26 mouse cellular contexts compared by ENCODE assay signal in the genomic region with DNA sequence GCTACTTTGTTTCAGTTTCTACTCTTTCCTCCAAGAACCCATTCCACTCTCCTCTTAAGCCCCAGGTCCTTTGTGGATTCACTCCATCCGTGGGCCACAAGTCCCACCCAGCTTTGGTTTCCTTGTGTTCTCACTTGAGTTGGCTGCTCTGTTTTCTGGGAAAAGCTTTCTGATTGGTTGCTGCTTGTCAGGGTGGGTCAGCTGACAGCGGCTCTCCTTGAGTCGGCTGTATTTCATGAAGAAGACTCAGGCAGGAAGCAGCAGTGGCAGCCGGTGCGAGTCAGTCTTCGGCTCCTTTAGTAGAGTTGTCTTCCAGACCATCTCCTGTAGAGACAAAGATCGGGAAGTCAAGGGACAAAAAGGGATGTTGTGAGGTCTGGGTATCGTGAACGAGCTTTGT.
DNase-seq lines count a peak whose midpoint lies in the region; ATAC-seq and TF ChIP-seq lines count a peak whose summit lies in the region.
"Had no signal": no experiment of that assay in that cellular context is flagged by ENCODE, and none has a peak within 500 bp of the region (broad histone marks: within the 10 kb centered on the region; RNA-seq: fewer than 3 reads in every experiment).

No protein-coding gene starts in this region.

- no peaks in the 10 kb centered on the region for H3K27me3 ChIP-seq in heart, embryonic 12.5 days (replicated peaks)
- no peaks in the 10 kb centered on the region for H3K27me3 ChIP-seq in thymus, adult 2 months (ENCODE audit: control insufficient read depth, insufficient read depth, low read length)
- H3K27me3 ChIP-seq: embryonic facial prominence, embryonic 13.5 days; forebrain, embryonic 12.5 days; forebrain, embryonic 15.5 days; hindbrain, embryonic 12.5 days; hindbrain, embryonic 15.5 days had no signal

- no peak for TF ChIP-seq CTCF in thymus, adult 2 months (IDR thresholded peaks at IDR 0.05; ENCODE audit: borderline replicate concordance, control insufficient read depth, extremely low read depth, insufficient read depth, low read length, poor library complexity)

- no peak for ATAC-seq in heart, embryonic 12.5 days (ENCODE audit: insufficient number of reproducible peaks, low FRiP score)
- ATAC-seq: forebrain, embryonic 15.5 days had no signal

- no peak overlapping the region for H3K27ac ChIP-seq in heart, embryonic 12.5 days (ENCODE audit: poor library complexity, severe bottlenecking)
- no peak overlapping the region for H3K27ac ChIP-seq in thymus, adult 2 months (ENCODE audit: control insufficient read depth, insufficient read depth, low read length)
- H3K27ac ChIP-seq: embryonic facial prominence, embryonic 10.5 days; embryonic facial prominence, embryonic 13.5 days; forebrain, embryonic 12.5 days; forebrain, embryonic 15.5 days; heart, adult 2 months; heart, embryonic 10.5 days; hindbrain, embryonic 12.5 days; hindbrain, embryonic 15.5 days had no signal

- H3K9ac ChIP-seq in heart, embryonic 12.5 days = no peak overlapping the region
- H3K9ac ChIP-seq: embryonic facial prominence, embryonic 13.5 days; forebrain, embryonic 12.5 days; forebrain, embryonic 15.5 days; hindbrain, embryonic 12.5 days; hindbrain, embryonic 15.5 days had no signal

- H3K9me3 ChIP-seq in heart, embryonic 12.5 days (replicated peaks) = no peaks in the 10 kb centered on the region
- H3K9me3 ChIP-seq: embryonic facial prominence, embryonic 10.5 days; embryonic facial prominence, embryonic 13.5 days; forebrain, embryonic 12.5 days; forebrain, embryonic 15.5 days; heart, embryonic 10.5 days; hindbrain, embryonic 12.5 days; hindbrain, embryonic 15.5 days had no signal

- DNase-seq in heart, adult 11 months = peak; percentile 87
- DNase-seq in thymus, adult 2 months = no peak
- no peak for DNase-seq in thymus, postnatal 25 days
- peak; percentile 84 for DNase-seq in MN1 (ENCODE audit: low spot score)
- no peak for DNase-seq in cerebellum, postnatal 36 days
- DNase-seq in spleen, postnatal 4 days (ENCODE audit: low spot score in 2 of 2) = no peak
- DNase-seq: adrenal gland, adult 2 months; adrenal gland, postnatal 14 days; B cell, adult 2 months; cerebellum, adult 11 months; cerebellum, adult 2 months; cerebellum, adult 9-11 months; cerebellum, postnatal 25 days; embryo, embryonic 11 days; gastrocnemius, postnatal 25 days; heart, adult 2 months had no signal

- 74% methylated on average over 9 of the region's 9 CpGs for WGBS in heart, embryonic 12.5 days
- WGBS in thymus, adult 2 months = 59% methylated on average over 9 of the region's 9 CpGs

- H3K4me3 ChIP-seq in heart, embryonic 12.5 days = no peak overlapping the region
- peak overlapping the region; percentile 11; the same call in 1 of the 2 replicates for H3K4me3 ChIP-seq in thymus, adult 2 months (ENCODE audit: control insufficient read depth, insufficient read depth, low read length)
- H3K4me3 ChIP-seq: embryonic facial prominence, embryonic 10.5 days; embryonic facial prominence, embryonic 13.5 days; erythroblast, embryonic 14.5 days; forebrain, embryonic 12.5 days; forebrain, embryonic 15.5 days; heart, adult 2 months; heart, embryonic 10.5 days; hindbrain, embryonic 12.5 days; hindbrain, embryonic 15.5 days had no signal

- no peak for TF ChIP-seq POLR2A in thymus, adult 2 months (IDR thresholded peaks at IDR 0.05; ENCODE audit: control insufficient read depth, extremely low read depth, insufficient read depth, low read length, poor library complexity)

- no peaks in the 10 kb centered on the region for H3K4me1 ChIP-seq in heart, embryonic 12.5 days (replicated peaks)
- no peaks in the 10 kb centered on the region for H3K4me1 ChIP-seq in thymus, adult 2 months (replicated peaks; ENCODE audit: control insufficient read depth, insufficient read depth, low read length)
- H3K4me1 ChIP-seq: embryonic facial prominence, embryonic 13.5 days; heart, embryonic 10.5 days; hindbrain, embryonic 15.5 days had no signal

- no peaks in the 10 kb centered on the region for H3K36me3 ChIP-seq in heart, embryonic 12.5 days
- H3K36me3 ChIP-seq in thymus, adult 2 months (ENCODE audit: control insufficient read depth, insufficient read depth, low read length) = no peaks in the 10 kb centered on the region
- H3K36me3 ChIP-seq: embryonic facial prominence, embryonic 10.5 days; embryonic facial prominence, embryonic 13.5 days; forebrain, embryonic 12.5 days; forebrain, embryonic 15.5 days; G1E; heart, embryonic 10.5 days; hindbrain, embryonic 12.5 days; hindbrain, embryonic 15.5 days had no signal

- no peak overlapping the region for H3K4me2 ChIP-seq in heart, embryonic 12.5 days
- H3K4me2 ChIP-seq: embryonic facial prominence, embryonic 13.5 days; forebrain, embryonic 12.5 days; forebrain, embryonic 15.5 days; hindbrain, embryonic 12.5 days; hindbrain, embryonic 15.5 days had no signal

Comparison
In these comparisons a context has a peak if more than half of its experiments do, and no peak if none do; other contexts are left out.
1. DNase-seq: peak in heart, adult 11 months (single experiment) and MN1 (single experiment); none in thymus, adult 2 months (single experiment), thymus, postnatal 25 days (single experiment), cerebellum, postnatal 36 days (0 of 2) and spleen, postnatal 4 days (0 of 2).